Mouse (Mus musculus): Measurements from ENCODE around the gene Creb5.

DNA sequence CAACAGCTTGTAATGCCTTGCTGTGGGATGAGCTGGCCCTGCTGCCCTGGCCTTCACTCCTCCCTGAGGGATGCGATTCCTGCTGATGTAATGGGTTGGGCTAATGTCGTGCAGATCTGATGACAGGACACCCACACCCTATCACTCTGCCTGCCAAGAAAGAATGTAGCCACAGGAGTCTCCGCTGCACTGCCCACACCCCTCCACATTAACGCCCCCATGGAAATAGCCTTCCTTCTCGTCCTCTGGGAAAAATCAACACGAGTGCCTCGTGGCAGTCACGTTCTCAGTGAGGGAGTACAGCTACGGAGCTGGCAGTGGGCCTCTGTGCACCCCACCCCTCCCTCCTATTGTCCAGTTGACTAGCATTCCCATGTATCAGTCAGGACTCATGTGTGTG, 50.3 kb downstream of the Creb5 start:
- TF ChIP-seq CTCF (IDR thresholded peaks at IDR 0.05; ENCODE audit: borderline replicate concordance, insufficient read depth, low read length) = no peak
- no peak for TF ChIP-seq POLR2A (IDR thresholded peaks at IDR 0.05; ENCODE audit: low read depth, low read length)
